Mouse (Mus musculus) activated CD4-positive, CD25-positive, alpha-beta regulatory T cell, adult 4 months (primary cell): ENCODE results near the gene Cyba. TPM values are rescaled to one million over a fixed set of nuclear protein-coding genes. Genes with fewer than 3 reads are reported as not detected.

ENCODE experiments used
- ATAC-seq: one replicate; pipeline ENCODE4 v1.8.0; 2017
- polyA plus RNA-seq, 2 experiments: library from polyadenylated mRNA; unstranded; fragments of 100-300 nt; shearing (Covaris generic); gene quantifications; one replicate each; pipeline ENCODE4 v1.2.1; 2017

The Cyba gene
- polyA plus RNA-seq, 2 experiments from 2014 or later, result 750 to 796 TPM

GRCm38 (mm10) chr8:122451161-122451703, 18.5 kb upstream of the Cyba start:
- ATAC-seq, result no peak

GRCm38 (mm10) chr8:122445203-122445602, 12.5 kb upstream of the Cyba start:
- no peak for ATAC-seq

DNA sequence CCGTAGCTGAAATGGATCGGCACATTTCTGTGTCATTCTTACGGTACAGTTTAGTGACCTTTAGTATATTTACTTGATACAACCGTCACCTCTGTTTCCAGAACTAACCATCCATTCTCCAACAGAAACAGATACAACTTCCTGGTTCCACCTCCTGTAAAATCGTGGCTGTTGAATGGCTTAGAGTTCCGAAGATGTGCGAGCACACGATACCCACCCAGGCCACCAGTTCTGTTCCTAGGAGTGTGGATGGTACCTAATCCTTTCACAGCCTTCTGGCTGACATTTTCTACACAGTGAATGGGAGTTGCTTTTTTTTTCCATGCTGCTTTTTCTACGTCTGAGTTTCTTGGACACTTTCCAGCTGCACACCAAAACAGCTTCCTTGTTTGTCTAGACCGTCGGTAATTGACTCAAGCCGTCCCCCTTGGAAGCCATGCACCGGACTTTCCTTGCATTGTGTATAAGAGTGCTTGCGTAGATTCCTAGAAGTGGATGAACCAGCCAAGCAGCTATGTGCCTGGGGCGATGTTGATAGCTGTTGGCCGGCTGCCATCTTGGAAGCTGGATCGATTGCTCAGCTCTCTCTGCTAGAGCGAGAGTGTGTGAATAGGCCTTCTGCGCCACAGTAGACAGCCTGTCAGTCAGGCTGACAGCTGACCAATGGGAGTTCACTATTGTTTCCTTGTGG, 11.5 kb upstream of the Cyba start:
- ATAC-seq, result peak; percentile 31

GRCm38 (mm10) chr8:122443262-122444006, 10.7 kb upstream of the Cyba start, which contains the start of gene Mvd:
TSS of gene Mvd (minus strand) at chr8:122443422.
- peak; percentile 99 for ATAC-seq

DNA sequence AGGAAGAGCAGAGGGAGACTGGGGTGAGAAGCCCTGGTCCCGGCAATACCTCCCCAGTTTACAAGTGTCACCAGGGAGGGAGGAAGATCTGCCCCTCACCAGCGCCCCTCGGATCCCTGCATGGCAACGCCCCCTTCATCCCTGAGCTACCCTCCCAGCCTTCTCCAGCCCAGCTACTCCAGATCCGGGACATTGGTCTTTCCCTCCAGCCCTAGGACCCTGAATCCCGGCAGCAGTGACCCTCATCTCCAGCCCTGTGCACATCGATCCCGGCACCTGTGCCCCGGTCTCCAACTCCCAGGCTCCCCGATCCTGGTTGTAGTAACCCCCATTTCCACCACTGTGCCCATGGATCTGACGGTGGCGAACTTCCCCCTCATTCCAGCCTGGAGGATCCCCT, 10.1 kb upstream of the Cyba start:
- ATAC-seq, result no peak

DNA sequence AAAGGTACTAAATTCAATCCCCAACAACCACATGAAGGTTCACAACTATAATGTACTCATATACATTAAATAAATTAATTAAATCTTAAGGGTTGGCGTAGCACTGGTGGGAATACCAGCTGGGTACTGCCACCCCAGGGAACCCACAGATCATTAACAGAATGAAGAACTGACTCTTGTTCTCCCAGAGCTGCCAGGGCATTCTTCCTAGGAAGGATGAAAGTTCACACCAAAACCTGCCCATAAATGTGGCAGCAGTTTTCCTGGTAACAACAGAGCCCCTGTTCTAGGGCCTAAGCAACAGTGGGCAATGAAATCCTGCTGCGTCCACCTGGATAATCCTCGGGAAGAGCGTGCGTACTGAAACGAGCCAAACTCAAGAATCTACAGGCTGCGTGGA, 9.6 kb upstream of the Cyba start:
- ATAC-seq, result no peak

DNA sequence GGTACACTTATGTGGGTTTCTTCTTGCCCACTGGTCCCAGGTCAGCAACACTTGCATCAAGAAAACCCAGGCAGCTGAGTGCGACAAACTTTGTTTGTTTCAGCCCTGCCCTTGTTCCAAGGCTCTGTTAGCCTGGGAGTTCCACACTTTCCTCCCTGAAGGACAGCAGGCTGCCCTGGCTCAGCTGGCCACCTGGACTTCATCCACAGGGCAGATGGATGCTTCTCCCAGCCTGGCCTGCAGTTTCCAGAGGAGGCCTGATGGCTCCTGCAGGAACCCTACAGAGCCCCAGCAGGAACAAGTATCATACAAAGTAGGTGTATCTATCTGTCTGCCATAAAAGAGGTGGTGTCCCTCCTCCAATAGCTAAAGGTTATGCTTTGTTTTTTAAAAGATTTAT, 8.6 kb upstream of the Cyba start:
- ATAC-seq, result no peak

- ATAC-seq, result no peak
Measured at GRCm38 (mm10) chr8:122439336-122439735, 6.6 kb upstream of the Cyba start.

DNA sequence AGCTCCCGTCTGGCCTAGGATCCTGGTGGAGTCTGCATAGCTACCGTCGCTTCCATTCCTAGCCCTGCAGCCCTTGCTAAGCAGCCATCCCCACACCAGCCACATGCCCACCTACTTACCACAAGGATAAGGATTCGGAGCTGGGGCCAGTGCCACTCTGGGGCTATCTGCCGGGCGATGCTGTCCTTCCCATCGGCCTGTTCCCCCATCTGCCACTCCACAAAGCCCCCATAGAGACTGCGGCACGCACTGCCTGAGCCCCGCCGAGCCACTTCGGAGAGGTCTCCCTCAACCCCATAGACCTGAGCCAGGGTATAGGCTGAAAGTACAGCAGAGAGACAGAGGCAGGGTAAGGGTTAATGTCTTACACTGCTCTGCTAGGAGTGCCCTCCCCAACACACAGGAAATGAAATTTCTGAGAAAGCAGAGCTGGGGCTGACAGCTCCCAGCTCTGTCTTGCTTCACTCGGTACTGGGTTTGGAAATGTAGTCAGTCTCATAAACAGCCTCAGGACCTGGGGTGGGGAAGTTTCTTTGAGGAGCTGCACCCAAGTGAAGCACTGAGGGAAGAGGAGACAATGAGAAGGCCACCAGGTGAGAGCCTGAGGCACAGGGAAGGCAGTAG, 5.1 kb upstream of the Cyba start:
- ATAC-seq, result peak; percentile 69

DNA sequence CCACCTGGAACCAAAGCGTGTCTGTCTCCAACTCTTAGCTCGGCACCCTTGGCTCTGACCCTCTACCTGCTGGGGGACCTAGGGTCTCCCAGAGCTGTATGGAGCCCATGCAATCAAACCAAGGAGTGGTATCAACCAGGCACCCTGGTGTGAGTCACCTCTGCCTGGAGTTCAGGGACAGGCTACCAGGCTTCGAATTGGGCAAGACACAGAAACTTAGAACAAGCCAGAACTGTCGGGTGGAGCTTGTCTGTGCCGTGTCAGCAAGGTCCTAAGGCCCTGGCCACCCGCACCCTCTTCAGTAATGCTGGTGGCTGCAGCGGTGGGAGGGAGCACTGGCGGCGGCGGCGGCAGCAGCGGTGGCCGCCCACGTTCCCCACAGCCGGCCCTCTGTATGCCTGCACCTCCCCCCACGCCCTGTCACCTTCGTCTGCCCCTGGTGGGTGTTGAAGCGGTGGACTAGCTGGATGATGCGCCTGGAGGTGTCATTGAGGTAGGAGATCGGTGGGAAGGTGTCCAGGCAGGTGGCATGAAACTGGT, 3.9 kb upstream of the Cyba start:
- no peak for ATAC-seq

- ATAC-seq, result peak; percentile 9
Measured at GRCm38 (mm10) chr8:122436146-122436545, 3.4 kb upstream of the Cyba start.

GRCm38 (mm10) chr8:122435375-122435774, 2.6 kb upstream of the Cyba start:
- ATAC-seq, result no peak

GRCm38 (mm10) chr8:122433269-122433905, 657 bp upstream of the Cyba start:
- no peak for ATAC-seq

DNA sequence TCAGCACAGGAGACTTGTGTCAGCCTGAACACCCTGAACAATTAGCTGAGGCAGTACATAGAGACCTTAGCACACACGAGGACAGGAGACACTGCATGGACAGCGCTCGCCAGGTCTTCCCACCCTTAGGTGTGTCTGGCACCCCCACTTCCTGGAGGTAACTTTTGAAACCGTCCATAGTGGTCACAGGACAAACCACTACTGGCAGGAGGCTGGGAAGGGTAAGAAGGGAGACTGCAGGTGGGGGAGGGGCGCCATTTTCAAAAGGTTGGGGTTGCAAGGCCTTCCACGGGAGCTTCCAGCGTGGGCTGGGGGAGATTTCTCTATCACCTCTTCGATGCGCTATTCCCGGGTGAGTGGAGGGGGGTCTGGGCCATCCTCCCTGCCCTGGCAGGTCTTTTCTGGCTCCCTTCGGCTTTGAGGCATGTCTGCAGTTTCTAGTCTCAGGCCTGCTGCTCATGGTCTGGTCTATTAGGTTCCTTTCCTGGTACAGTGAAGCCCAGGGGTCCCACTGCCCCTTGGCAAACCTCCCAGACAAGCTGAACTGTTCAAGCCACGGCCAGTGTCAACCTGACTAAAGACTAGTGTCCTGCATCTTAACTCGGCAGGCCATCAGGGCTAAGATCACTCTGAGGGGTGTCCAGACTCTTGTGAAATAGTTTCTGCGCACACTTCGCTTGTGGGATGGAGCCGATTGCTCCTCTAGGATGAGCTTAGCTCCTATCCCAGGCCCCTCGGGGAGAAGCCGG, 862 bp downstream of the Cyba start:
- ATAC-seq, result no peak

- ATAC-seq, result no peak
Measured at GRCm38 (mm10) chr8:122430646-122431045, 2.1 kb downstream of the Cyba start.

- ATAC-seq, result no peak
Measured at GRCm38 (mm10) chr8:122430058-122430636, 2.6 kb downstream of the Cyba start.

GRCm38 (mm10) chr8:122428163-122428562, 4.6 kb downstream of the Cyba start:
- ATAC-seq, result no peak

DNA sequence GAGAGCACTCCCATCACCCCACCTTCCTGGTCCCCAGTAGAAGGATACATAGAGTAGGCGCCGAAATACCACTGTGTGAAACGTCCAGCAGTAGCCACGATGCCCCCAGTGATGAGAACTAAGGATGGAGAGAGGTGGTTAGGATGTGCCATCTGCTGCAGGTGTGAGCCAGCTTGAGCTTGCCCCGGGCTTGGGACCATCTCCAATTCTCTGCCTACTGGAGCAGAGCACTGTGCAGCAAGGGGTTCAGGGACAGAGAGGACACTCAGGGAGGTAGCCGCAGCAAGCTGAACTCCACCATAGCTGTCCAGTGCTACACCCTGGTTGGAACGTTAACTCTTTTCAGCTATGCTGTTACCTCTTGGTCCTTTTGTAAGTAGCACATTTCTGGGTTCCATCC, 5.1 kb downstream of the Cyba start:
- no peak for ATAC-seq

DNA sequence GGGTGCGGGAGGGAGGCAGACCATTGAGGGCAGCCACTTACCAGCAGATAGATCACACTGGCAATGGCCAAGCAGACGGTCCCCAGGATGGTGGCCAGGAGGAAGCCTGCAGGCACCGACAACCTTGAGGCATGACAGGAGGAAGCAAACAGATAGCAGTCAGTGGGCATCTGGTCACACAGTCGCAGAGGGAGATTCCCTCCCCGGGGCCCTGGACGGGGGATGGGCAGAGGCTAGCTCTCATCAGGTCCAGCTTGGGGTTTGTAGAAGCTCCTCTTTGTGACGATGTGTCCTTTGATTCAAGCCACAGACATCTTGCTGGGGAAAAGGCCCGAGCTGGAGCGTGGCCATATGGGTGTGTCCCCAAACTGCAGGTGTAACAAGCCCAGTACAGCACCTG, 6.6 kb downstream of the Cyba start:
- no peak for ATAC-seq

GRCm38 (mm10) chr8:122423659-122424058, 9.1 kb downstream of the Cyba start:
- no peak for ATAC-seq

DNA sequence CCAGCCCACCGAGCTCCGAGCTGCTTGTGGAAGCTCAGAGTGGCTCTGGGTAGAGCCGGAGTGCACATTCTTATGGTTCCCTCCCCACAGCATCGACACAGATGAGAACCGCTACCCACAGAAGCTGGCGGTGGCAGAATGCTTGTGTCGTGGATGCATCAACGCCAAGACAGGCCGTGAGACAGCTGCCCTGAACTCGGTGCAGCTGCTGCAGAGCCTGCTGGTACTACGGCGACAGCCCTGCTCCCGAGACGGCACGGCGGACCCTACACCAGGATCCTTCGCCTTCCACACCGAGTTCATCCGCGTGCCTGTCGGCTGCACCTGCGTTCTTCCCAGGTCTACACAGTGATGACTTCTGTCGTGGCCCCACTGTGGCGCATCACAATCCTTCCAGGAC, 9.5 kb downstream of the Cyba start:
- no peak for ATAC-seq
